ENCODE assay signal across 10 mouse cellular contexts in genomic region chr4:133094255-133094654, GRCm38 (mm10). TPM values are rescaled to one million over a fixed set of nuclear protein-coding genes. Genes with fewer than 3 reads are reported as not detected.
DNase-seq lines count a peak whose midpoint lies in the region; ATAC-seq and TF ChIP-seq lines count a peak whose summit lies in the region.
"Had no signal": no experiment of that assay in that cellular context is flagged by ENCODE, and none has a peak within 500 bp of the region (broad histone marks: within the 10 kb centered on the region; RNA-seq: fewer than 3 reads in every experiment).

No protein-coding gene starts in this region.

- no peaks in the 10 kb centered on the region for H3K27me3 ChIP-seq in kidney, embryonic 15.5 days
- H3K27me3 ChIP-seq in kidney, embryonic 14.5 days (ENCODE audit: control insufficient read depth, insufficient read depth, low read length): no peaks in the 10 kb centered on the region
- no peaks in the 10 kb centered on the region for H3K27me3 ChIP-seq in forebrain, embryonic 13.5 days
- H3K27me3 ChIP-seq in limb, embryonic 12.5 days: no peaks in the 10 kb centered on the region

- WGBS in kidney, embryonic 15.5 days: 47% methylated on average over 1 of the region's 1 CpGs
- WGBS in kidney, embryonic 14.5 days: 38% methylated on average over 1 of the region's 1 CpGs
- WGBS in forebrain, embryonic 13.5 days: 50% methylated on average over 1 of the region's 1 CpGs
- WGBS in limb, embryonic 12.5 days: 62% methylated on average over 1 of the region's 1 CpGs

- peaks cover 64% of the 10 kb centered on the region for H3K4me1 ChIP-seq in kidney, embryonic 15.5 days
- peaks cover 63% of the 10 kb centered on the region for H3K4me1 ChIP-seq in kidney, embryonic 14.5 days (ENCODE audit: control insufficient read depth, insufficient read depth, low read length)
- H3K4me1 ChIP-seq in ES-E14 (ENCODE audit: control insufficient read depth in 2 of 2, insufficient read depth in 2 of 2, low read length in 2 of 2, poor library complexity in 1 of 2): peaks cover 3 to 27% of the 10 kb centered on the region in 2 experiments; a peak in 3 of 4 replicates
- H3K4me1 ChIP-seq in forebrain, embryonic 13.5 days: peaks cover 60% of the 10 kb centered on the region
- peaks cover 65% of the 10 kb centered on the region for H3K4me1 ChIP-seq in limb, embryonic 12.5 days (replicated peaks)

- H3K9ac ChIP-seq in kidney, embryonic 15.5 days: no peak overlapping the region
- H3K9ac ChIP-seq in kidney, embryonic 14.5 days (ENCODE audit: low read depth, low read length): no peak overlapping the region
- H3K9ac ChIP-seq in ES-E14 (ENCODE audit: insufficient read depth, low read depth, low read length, poor library complexity, severe bottlenecking): peak overlapping the region; percentile 36; the same call in 1 of the 2 replicates
- no peak overlapping the region; the same call in 1 of the 2 replicates for H3K9ac ChIP-seq in forebrain, embryonic 13.5 days
- H3K9ac ChIP-seq in limb, embryonic 12.5 days (replicated peaks): no peak overlapping the region

- peak overlapping the region; percentile 95 for H3K27ac ChIP-seq in kidney, embryonic 15.5 days
- no peak overlapping the region; the same call in 1 of the 2 replicates for H3K27ac ChIP-seq in kidney, embryonic 14.5 days (ENCODE audit: low read depth, low read length)
- H3K27ac ChIP-seq in ES-E14 (ENCODE audit: insufficient read depth, low read depth, low read length, poor library complexity, severe bottlenecking): peak overlapping the region; percentile 99
- peak overlapping the region; percentile 95 for H3K27ac ChIP-seq in forebrain, embryonic 13.5 days
- H3K27ac ChIP-seq in limb, embryonic 12.5 days: 0 out of 2 replicates have a peak overlapping the region, but pooled peaks have one; percentile 84

- H3K36me3 ChIP-seq in kidney, embryonic 15.5 days: no peaks in the 10 kb centered on the region
- no peaks in the 10 kb centered on the region for H3K36me3 ChIP-seq in kidney, embryonic 14.5 days (ENCODE audit: control insufficient read depth, insufficient read depth, low read length)
- no peaks in the 10 kb centered on the region for H3K36me3 ChIP-seq in ES-E14 (ENCODE audit: control insufficient read depth, insufficient read depth, low read length, poor library complexity, severe bottlenecking)
- H3K36me3 ChIP-seq in forebrain, embryonic 13.5 days (ENCODE audit: poor library complexity, severe bottlenecking): no peaks in the 10 kb centered on the region
- no peaks in the 10 kb centered on the region for H3K36me3 ChIP-seq in limb, embryonic 12.5 days

- ATAC-seq in kidney, embryonic 15.5 days (replicated peaks; ENCODE audit: low FRiP score): no peak
- ATAC-seq in kidney, embryonic 14.5 days (ENCODE audit: low FRiP score, low TSS enrichment): no peak
- ATAC-seq in forebrain, embryonic 13.5 days: no peak
- ATAC-seq in limb, embryonic 12.5 days (ENCODE audit: insufficient number of reproducible peaks, insufficient read depth, low FRiP score, low TSS enrichment, low read depth): no peak
- no peak for ATAC-seq in erythroid progenitor cell, adult 5-6 weeks (replicated peaks; ENCODE audit: low FRiP score, poor library complexity, severe bottlenecking)

- in situ Hi-C loops in ES-E14 (cut with MboI; ENCODE audit: low sequenced_read_pairs in 2 of 2, unreplicated experiment in 2 of 2): no loop called here

- no peak for DNase-seq in ES-E14 (ENCODE audit: low read depth, low spot score)
- no peak for DNase-seq in cerebellum, postnatal 10 days
- no peak for DNase-seq in layer of hippocampus, adult 11-12 months (ENCODE audit: low spot score)
- DNase-seq: lung, postnatal 14 days had no signal

- H3K4me3 ChIP-seq in kidney, embryonic 15.5 days (replicated peaks): no peak overlapping the region
- H3K4me3 ChIP-seq in kidney, embryonic 14.5 days (ENCODE audit: low read length): no peak overlapping the region
- H3K4me3 ChIP-seq in ES-E14 (ENCODE audit: insufficient read depth in 1 of 2, low read depth in 1 of 2, low read length in 2 of 2, poor library complexity in 1 of 2, severe bottlenecking in 1 of 2): no peak overlapping the region; a peak in 1 of 4 replicates
- H3K4me3 ChIP-seq in forebrain, embryonic 13.5 days: no peak overlapping the region
- no peak overlapping the region for H3K4me3 ChIP-seq in limb, embryonic 12.5 days (replicated peaks)
- H3K4me3 ChIP-seq: erythroblast, embryonic 14.5 days had no signal

- no peak overlapping the region for H3K4me2 ChIP-seq in kidney, embryonic 15.5 days
- no peak overlapping the region for H3K4me2 ChIP-seq in kidney, embryonic 14.5 days (replicated peaks; ENCODE audit: low read depth, low read length)
- no peak overlapping the region for H3K4me2 ChIP-seq in forebrain, embryonic 13.5 days
- no peak overlapping the region for H3K4me2 ChIP-seq in limb, embryonic 12.5 days

- H3K9me3 ChIP-seq in kidney, embryonic 15.5 days (replicated peaks): no peaks in the 10 kb centered on the region
- no peaks in the 10 kb centered on the region for H3K9me3 ChIP-seq in kidney, embryonic 14.5 days (ENCODE audit: control insufficient read depth, low read length)
- H3K9me3 ChIP-seq in ES-E14 (ENCODE audit: control insufficient read depth, insufficient read depth, low read depth, low read length): no peaks in the 10 kb centered on the region
- H3K9me3 ChIP-seq in forebrain, embryonic 13.5 days (replicated peaks): no peaks in the 10 kb centered on the region
- H3K9me3 ChIP-seq in limb, embryonic 12.5 days: no peaks in the 10 kb centered on the region

TF ChIP-seq in ES-E14, 5 proteins besides CTCF, POLR2A, EP300 and RAD21:
- TF ChIP-seq MAFK (IDR thresholded peaks at IDR 0.05; ENCODE audit: insufficient read depth, low read depth, low read length) (no peak), ZC3H11A (IDR thresholded peaks at IDR 0.05; ENCODE audit: borderline replicate concordance, low read depth, low read length) (no peak), CHD2 (IDR thresholded peaks at IDR 0.05; ENCODE audit: low read depth, low read length) (0 out of 2 replicates have a peak, but pooled peaks have one; percentile 38), ZNF384 (IDR thresholded peaks at IDR 0.05; ENCODE audit: low read depth, low read length) (peak; percentile 20; the same call in 1 of the 2 replicates), HCFC1 (IDR thresholded peaks at IDR 0.05; ENCODE audit: borderline replicate concordance, insufficient read depth, low read length) (no peak)

RNA-seq across cellular contexts. Expression of gene Wasf2, which starts 36.0 kb away (rescaled TPM):
- 107 and 109 TPM in 2 replicates for polyA plus RNA-seq in kidney, embryonic 15.5 days (2015; fragmentation: Nextera tagmentation; extraction: Ambion mirVana)
- 103 and 143 TPM in 2 replicates for polyA plus RNA-seq in kidney, embryonic 14.5 days (2014; fragmentation: Nextera tagmentation; extraction: Ambion mirVana)
- 31.8 and 32.3 TPM in 2 replicates for total RNA-seq in ES-E14 (2012; rRNA removed)
- polyA plus RNA-seq in forebrain, embryonic 13.5 days (2015; fragmentation: Nextera tagmentation; extraction: Ambion mirVana): 36.7 and 42.9 TPM in 2 replicates
- 73.8 and 81.6 TPM in 2 replicates for polyA plus RNA-seq in limb, embryonic 12.5 days (2016; fragmentation: Nextera tagmentation; extraction: Ambion mirVana)
- total RNA-seq in erythroid progenitor cell, adult 5-6 weeks (2015; ENCODE audit: low replicate concordance): 79.6 and 83.6 TPM in 2 replicates
- 59.7 and 73.7 TPM in 2 replicates for total RNA-seq in erythroid progenitor cell, adult 5-6 weeks (2017; ENCODE audit: low replicate concordance)
